ENCODE assay signal across 11 mouse cellular contexts in genomic region chr4:125824525-125824924, GRCm38 (mm10).
DNase-seq lines count a peak whose midpoint lies in the region.
"Had no signal": no experiment of that assay in that cellular context is flagged by ENCODE, and none has a peak within 500 bp of the region (broad histone marks: within the 10 kb centered on the region; RNA-seq: fewer than 3 reads in every experiment).

No protein-coding gene starts in this region.

- peak; percentile 71 for DNase-seq in layer of hippocampus, adult 11-12 months (ENCODE audit: low spot score)
- no peak for DNase-seq in layer of hippocampus, postnatal 25 days (ENCODE audit: extremely low spot score in 1 of 2, low spot score in 1 of 2)
- peak; percentile 37 for DNase-seq in layer of hippocampus, adult 9-10 months (ENCODE audit: low spot score)
- DNase-seq in left cerebral cortex, postnatal 36 days (ENCODE audit: low spot score in 2 of 2) = peak; percentile 76 to 80
- no peak for DNase-seq in urinary bladder, postnatal 25 days (ENCODE audit: low spot score)
- no peak for DNase-seq in gastrocnemius, postnatal 4 days (ENCODE audit: low spot score in 2 of 2)
- no peak for DNase-seq in urinary bladder, adult 2 months (ENCODE audit: low spot score)
- DNase-seq: gastrocnemius, postnatal 25 days; lung, embryonic 14.5 days; retina, postnatal 1 day; thymus, postnatal 4 days had no signal

- intact Hi-C loops in left cerebral cortex, postnatal 36 days (cut with DNase I) = no loop called here

Comparison
In these comparisons a context has a peak if more than half of its experiments do, and no peak if none do; other contexts are left out.
1. DNase-seq: peak in layer of hippocampus, adult 11-12 months (single experiment), layer of hippocampus, adult 9-10 months (single experiment) and left cerebral cortex, postnatal 36 days (2 of 2); none in layer of hippocampus, postnatal 25 days (0 of 2), urinary bladder, postnatal 25 days (single experiment), gastrocnemius, postnatal 4 days (0 of 2) and urinary bladder, adult 2 months (single experiment).